In the genomic region with DNA sequence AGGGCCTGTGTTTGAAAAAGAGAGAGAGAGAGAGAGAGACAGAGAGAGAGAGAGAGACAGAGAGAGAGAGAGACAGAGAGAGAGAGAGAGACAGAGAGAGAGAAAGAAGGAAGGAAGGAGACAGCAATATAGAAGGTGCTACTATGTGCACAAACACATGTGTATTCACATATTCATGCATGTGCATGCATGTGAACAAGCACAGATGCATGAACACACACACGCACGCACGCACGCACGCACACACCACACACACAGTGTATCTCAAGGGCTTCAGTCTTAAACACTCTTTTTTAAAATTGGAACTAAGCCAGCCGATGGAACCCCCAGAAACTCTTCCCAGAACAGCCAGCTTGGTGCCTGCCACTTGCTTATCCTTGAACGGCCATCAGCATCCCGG, we compare ENCODE assay signal across 1 mouse cellular context.
TF ChIP-seq lines count a peak whose summit lies in the region.

No protein-coding gene starts in this region.

TF ChIP-seq in CH12.LX, 34 proteins besides CTCF, POLR2A, EP300 and RAD21:
- peak; percentile 87 for TF ChIP-seq BHLHE40 (IDR thresholded peaks at IDR 0.05; ENCODE audit: low read depth, low read length)
- TF ChIP-seq TCF12 (IDR thresholded peaks at IDR 0.05; ENCODE audit: low read depth, low read length), result 0 out of 2 replicates have a peak, but pooled peaks have one; percentile 40
- TF ChIP-seq ZNF384 (IDR thresholded peaks at IDR 0.05; ENCODE audit: low read depth, low read length), result no peak
- 0 out of 2 replicates have a peak, but pooled peaks have one; percentile 47 for TF ChIP-seq CHD1 (IDR thresholded peaks at IDR 0.05; ENCODE audit: low read depth, low read length)
- no peak for TF ChIP-seq NRF1 (IDR thresholded peaks at IDR 0.05; ENCODE audit: low read depth, low read length)
- peak; percentile 71 for TF ChIP-seq MAX (IDR thresholded peaks at IDR 0.05; ENCODE audit: low read length)
- TF ChIP-seq MYC (IDR thresholded peaks at IDR 0.05; ENCODE audit: low read depth, low read length), result peak; percentile 77
- no peak for TF ChIP-seq USF2 (conservative IDR thresholded peaks at IDR 0.05; ENCODE audit: low read depth, low read length)
- 0 out of 2 replicates have a peak, but pooled peaks have one; percentile 28 for TF ChIP-seq UBTF (IDR thresholded peaks at IDR 0.05; ENCODE audit: low read depth, low read length)
- peak; percentile 4; the same call in 1 of the 2 replicates for TF ChIP-seq MAFK (IDR thresholded peaks at IDR 0.05; ENCODE audit: insufficient replicate concordance, low read length)
- no peak for TF ChIP-seq GABPA (IDR thresholded peaks at IDR 0.05; ENCODE audit: insufficient replicate concordance, low read depth, low read length)
- 0 out of 2 replicates have a peak, but pooled peaks have one; percentile 25 for TF ChIP-seq CHD2 (IDR thresholded peaks at IDR 0.05; ENCODE audit: low read length)
- TF ChIP-seq POLR2AphosphoS2 (IDR thresholded peaks at IDR 0.05; ENCODE audit: low read depth, low read length), result no peak
- TF ChIP-seq NELFE (IDR thresholded peaks at IDR 0.05; ENCODE audit: low read depth, low read length), result 0 out of 2 replicates have a peak, but pooled peaks have one; percentile 30
- peak; percentile 63 for TF ChIP-seq SIN3A (IDR thresholded peaks at IDR 0.05; ENCODE audit: low read length)
- 0 out of 2 replicates have a peak, but pooled peaks have one; percentile 41 for TF ChIP-seq MXI1 (IDR thresholded peaks at IDR 0.05; ENCODE audit: low read depth, low read length)
- no peak for TF ChIP-seq ETS1 (conservative IDR thresholded peaks at IDR 0.05; ENCODE audit: low read depth, low read length)
